23 mouse cellular contexts compared by ENCODE assay signal in genomic region chr16:8348645-8349044, GRCm38 (mm10).
A peak's percentile ranks its signal among the peaks of the same experiment; 100 is the strongest.
DNase-seq lines count a peak whose midpoint lies in the region; ATAC-seq and TF ChIP-seq lines count a peak whose summit lies in the region.
"Had no signal": no experiment of that assay in that cellular context is flagged by ENCODE, and none has a peak within 500 bp of the region (broad histone marks: within the 10 kb centered on the region; RNA-seq: fewer than 3 reads in every experiment).

No protein-coding gene starts in this region.

- H3K36me3 ChIP-seq in kidney, embryonic 15.5 days: no peaks in the 10 kb centered on the region
- no peaks in the 10 kb centered on the region for H3K36me3 ChIP-seq in kidney, adult 2 months (ENCODE audit: control insufficient read depth, insufficient read depth, low read length)
- no peaks in the 10 kb centered on the region for H3K36me3 ChIP-seq in neural tube, embryonic 15.5 days
- H3K36me3 ChIP-seq: embryonic facial prominence, embryonic 10.5 days; embryonic facial prominence, embryonic 15.5 days; forebrain, embryonic 12.5 days; hindbrain, embryonic 13.5 days; liver, embryonic 15.5 days had no signal

- no peak overlapping the region for H3K4me3 ChIP-seq in cerebellum, adult 2 months (replicated peaks; ENCODE audit: insufficient read depth, low read depth, low read length)
- H3K4me3 ChIP-seq in kidney, embryonic 15.5 days (replicated peaks): no peak overlapping the region
- no peak overlapping the region for H3K4me3 ChIP-seq in kidney, adult 2 months (ENCODE audit: insufficient read depth, low read depth, low read length)
- no peak overlapping the region for H3K4me3 ChIP-seq in neural tube, embryonic 15.5 days (replicated peaks)
- H3K4me3 ChIP-seq: embryonic facial prominence, embryonic 10.5 days; embryonic facial prominence, embryonic 15.5 days; forebrain, embryonic 12.5 days; hindbrain, embryonic 13.5 days; left cerebral cortex, adult 2 months; liver, embryonic 15.5 days had no signal

- peak; percentile 9 to 22 for DNase-seq in cerebellum, adult 2 months
- DNase-seq in cerebellum, adult 8-10 months: no peak
- DNase-seq in kidney, adult 2 months: no peak
- no peak for DNase-seq in neural tube, embryonic 10.5 days (ENCODE audit: extremely low spot score, low spot score)
- no peak for DNase-seq in adrenal gland, adult (ENCODE audit: inconsistent age in 2 of 2, low spot score in 1 of 2)
- DNase-seq: adrenal gland, postnatal 25 days; gastrocnemius, postnatal 10 days; heart, postnatal 4 days; lung, embryonic 14.5 days; lung, postnatal 14 days; midbrain, embryonic 14.5 days; right cerebral cortex, adult 18-20 months; thymus, postnatal 4 days had no signal

- H3K9ac ChIP-seq in kidney, embryonic 15.5 days: no peak overlapping the region
- no peak overlapping the region for H3K9ac ChIP-seq in neural tube, embryonic 15.5 days (replicated peaks)
- H3K9ac ChIP-seq: embryonic facial prominence, embryonic 15.5 days; forebrain, embryonic 12.5 days; hindbrain, embryonic 13.5 days; liver, embryonic 15.5 days; lung, embryonic 14.5 days had no signal

- no peak overlapping the region for H3K27ac ChIP-seq in cerebellum, adult 2 months (ENCODE audit: insufficient read depth, low read length)
- 0 out of 2 replicates have a peak overlapping the region, but pooled peaks have one; percentile 41 for H3K27ac ChIP-seq in kidney, embryonic 15.5 days
- no peak overlapping the region for H3K27ac ChIP-seq in kidney, adult 2 months (ENCODE audit: insufficient read depth, low read depth, low read length)
- 0 out of 2 replicates have a peak overlapping the region, but pooled peaks have one; percentile 23 for H3K27ac ChIP-seq in neural tube, embryonic 15.5 days (replicated peaks)
- H3K27ac ChIP-seq: embryonic facial prominence, embryonic 10.5 days; embryonic facial prominence, embryonic 15.5 days; forebrain, embryonic 12.5 days; hindbrain, embryonic 13.5 days; left cerebral cortex, adult 2 months; liver, embryonic 15.5 days had no signal

- H3K4me1 ChIP-seq in cerebellum, adult 2 months (ENCODE audit: control insufficient read depth, insufficient read depth, low read length): no peaks in the 10 kb centered on the region
- peaks cover 11% of the 10 kb centered on the region; the same call in 1 of the 2 replicates for H3K4me1 ChIP-seq in kidney, embryonic 15.5 days
- H3K4me1 ChIP-seq in kidney, adult 2 months (ENCODE audit: control insufficient read depth, insufficient read depth, low read length): no peaks in the 10 kb centered on the region
- peaks cover 7% of the 10 kb centered on the region for H3K4me1 ChIP-seq in neural tube, embryonic 15.5 days
- H3K4me1 ChIP-seq: embryonic facial prominence, embryonic 15.5 days; forebrain, embryonic 12.5 days; liver, embryonic 15.5 days had no signal

- no peak for TF ChIP-seq POLR2A in cerebellum, adult 2 months (IDR thresholded peaks at IDR 0.05; ENCODE audit: borderline replicate concordance, insufficient read depth, low read length)
- no peak for TF ChIP-seq POLR2A in kidney, adult 2 months (IDR thresholded peaks at IDR 0.05; ENCODE audit: low read depth, low read length)

- ATAC-seq in kidney, embryonic 15.5 days (replicated peaks; ENCODE audit: low FRiP score): no peak
- no peak for ATAC-seq in neural tube, embryonic 15.5 days (ENCODE audit: low FRiP score)
- ATAC-seq: intestine, embryonic 16.5 days had no signal

- 51% methylated on average over 5 of the region's 5 CpGs for WGBS in cerebellum, adult 2 months
- WGBS in kidney, embryonic 15.5 days: 67% methylated on average over 5 of the region's 5 CpGs
- WGBS in kidney, adult 2 months: 50% methylated on average over 5 of the region's 5 CpGs
- 61% methylated on average over 5 of the region's 5 CpGs for WGBS in neural tube, embryonic 15.5 days

- H3K27me3 ChIP-seq in cerebellum, adult 2 months (ENCODE audit: control insufficient read depth, insufficient read depth, low read length): no peaks in the 10 kb centered on the region
- no peaks in the 10 kb centered on the region for H3K27me3 ChIP-seq in kidney, embryonic 15.5 days
- no peaks in the 10 kb centered on the region for H3K27me3 ChIP-seq in kidney, adult 2 months (replicated peaks; ENCODE audit: control insufficient read depth, insufficient read depth, low read length)
- no peaks in the 10 kb centered on the region for H3K27me3 ChIP-seq in neural tube, embryonic 15.5 days (replicated peaks)
- H3K27me3 ChIP-seq: embryonic facial prominence, embryonic 15.5 days; forebrain, embryonic 12.5 days; hindbrain, embryonic 13.5 days; liver, embryonic 15.5 days had no signal

- TF ChIP-seq CTCF in cerebellum, adult 2 months (IDR thresholded peaks at IDR 0.05; ENCODE audit: borderline replicate concordance, insufficient read depth, low read depth, low read length): no peak
- no peak for TF ChIP-seq CTCF in kidney, adult 2 months (conservative IDR thresholded peaks at IDR 0.05; ENCODE audit: insufficient read depth, insufficient read length, low read depth, low read length)

- H3K9me3 ChIP-seq in kidney, embryonic 15.5 days (replicated peaks): no peaks in the 10 kb centered on the region
- no peaks in the 10 kb centered on the region for H3K9me3 ChIP-seq in neural tube, embryonic 15.5 days (replicated peaks)
- H3K9me3 ChIP-seq: embryonic facial prominence, embryonic 10.5 days; embryonic facial prominence, embryonic 15.5 days; forebrain, embryonic 12.5 days; hindbrain, embryonic 13.5 days; liver, embryonic 15.5 days had no signal

- H3K4me2 ChIP-seq in kidney, embryonic 15.5 days: no peak overlapping the region
- no peak overlapping the region for H3K4me2 ChIP-seq in neural tube, embryonic 15.5 days
- H3K4me2 ChIP-seq: embryonic facial prominence, embryonic 15.5 days; forebrain, embryonic 12.5 days; heart, embryonic 11.5 days; hindbrain, embryonic 13.5 days; liver, embryonic 15.5 days; lung, embryonic 14.5 days had no signal

Comparison
In these comparisons a context has a peak if more than half of its experiments do, and no peak if none do; other contexts are left out.
1. DNase-seq: peak in cerebellum, adult 2 months (2 of 2); none in cerebellum, adult 8-10 months (single experiment), kidney, adult 2 months (single experiment), neural tube, embryonic 10.5 days (single experiment) and adrenal gland, adult (0 of 2).
2. H3K27ac ChIP-seq: peak in kidney, embryonic 15.5 days (single experiment) and neural tube, embryonic 15.5 days (single experiment); none in cerebellum, adult 2 months (single experiment) and kidney, adult 2 months (single experiment).